Mouse (Mus musculus): ENCODE results near the gene Lysmd4. TPM values are rescaled to one million over a fixed set of nuclear protein-coding genes. Genes with fewer than 3 reads are reported as not detected.

Gene Lysmd4
- total and polyA plus RNA-seq, 3 experiments = 5.2 to 7.9 TPM; not detected in 1

DNA sequence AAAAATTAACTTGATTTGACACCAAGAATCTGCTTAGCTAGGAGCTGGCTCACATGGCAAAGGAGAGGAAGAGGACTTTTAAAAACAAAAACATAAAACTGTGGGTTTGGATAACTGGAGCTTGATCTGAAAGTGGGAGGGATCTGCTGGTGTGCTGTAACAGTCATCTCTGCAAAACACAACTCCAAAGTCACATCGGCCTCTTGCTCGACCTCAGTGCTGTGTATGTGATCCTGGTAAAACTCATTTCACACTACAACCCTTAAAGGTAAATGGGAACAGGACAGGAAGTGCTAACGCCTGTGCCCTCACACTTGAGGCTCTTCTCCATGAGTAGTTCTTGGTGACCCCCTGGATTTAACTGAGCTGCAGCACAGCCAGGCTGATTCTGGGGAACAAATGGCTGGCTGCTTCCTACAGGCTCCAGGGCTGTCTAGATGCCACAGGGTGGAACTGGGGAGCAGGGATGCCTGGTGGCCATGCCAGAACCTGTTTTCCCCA, 8.3 kb downstream of the Lysmd4 start:
- Histone ChIP-seq H3K9ac (ENCODE audit: control insufficient read depth, low read depth, low read length, poor library complexity, severe bottlenecking) (no peak overlapping the region), H3K27me3 (ENCODE audit: control insufficient read depth in 1 of 2, insufficient read depth in 2 of 2, low read length in 2 of 2) (no peaks in the 10 kb centered on the region), H3K4me1 (ENCODE audit: control insufficient read depth in 1 of 2, insufficient read depth in 2 of 2, low read length in 2 of 2) (no peaks in the 10 kb centered on the region), H3K27ac (ENCODE audit: control insufficient read depth, low read depth, low read length) (no peak overlapping the region), H3K4me3 (ENCODE audit: control insufficient read depth in 1 of 2, insufficient read depth in 1 of 2, low read depth in 2 of 2, low read length in 2 of 2) (no peak overlapping the region), H3K36me3 (ENCODE audit: control insufficient read depth in 1 of 2, insufficient read depth in 2 of 2, low read length in 2 of 2) (no peaks in the 10 kb centered on the region), H3K9me3 (replicated peaks; ENCODE audit: insufficient read depth, low read length) (no peaks in the 10 kb centered on the region), H3K79me2 (ENCODE audit: control insufficient read depth, insufficient read depth, low read length, poor library complexity) (no peaks in the 10 kb centered on the region)
- TF ChIP-seq UBTF (IDR thresholded peaks at IDR 0.05; ENCODE audit: borderline replicate concordance, insufficient read depth, low read depth, low read length) (no peak), RCOR1 (IDR thresholded peaks at IDR 0.05; ENCODE audit: low read depth, low read length) (no peak), MAFK (IDR thresholded peaks at IDR 0.05; ENCODE audit: borderline replicate concordance, low read depth, low read length) (no peak), ELF1 (IDR thresholded peaks at IDR 0.05; ENCODE audit: low read depth, low read length) (no peak), SIN3A (IDR thresholded peaks at IDR 0.05; ENCODE audit: low read length) (no peak), ZMIZ1 (IDR thresholded peaks at IDR 0.05; ENCODE audit: low read depth, low read length) (no peak), MAX (IDR thresholded peaks at IDR 0.05; ENCODE audit: low read length) (no peak), HCFC1 (IDR thresholded peaks at IDR 0.05; ENCODE audit: low read depth, low read length) (no peak), NELFE (IDR thresholded peaks at IDR 0.05; ENCODE audit: low read depth, low read length) (no peak), TAL1 (IDR thresholded peaks at IDR 0.05; ENCODE audit: low read length) (no peak)
- no peak for DNase-seq (ENCODE audit: low read depth, low spot score)

GRCm38 (mm10) chr7:67232504-67232903, 10.2 kb downstream of the Lysmd4 start:
- TF ChIP-seq KAT2A (conservative IDR thresholded peaks at IDR 0.05; ENCODE audit: low read depth, low read length) (no peak), ZMIZ1 (IDR thresholded peaks at IDR 0.05; ENCODE audit: low read depth, low read length) (no peak), TAL1 (IDR thresholded peaks at IDR 0.05; ENCODE audit: low read length) (no peak), E2F4 (IDR thresholded peaks at IDR 0.05; ENCODE audit: borderline replicate concordance, low read depth, low read length) (no peak), HCFC1 (IDR thresholded peaks at IDR 0.05; ENCODE audit: low read depth, low read length) (no peak), RCOR1 (IDR thresholded peaks at IDR 0.05; ENCODE audit: low read depth, low read length) (no peak), ZNF384 (IDR thresholded peaks at IDR 0.05; ENCODE audit: low read depth, low read length) (no peak), JUND (IDR thresholded peaks at IDR 0.05; ENCODE audit: low read depth, low read length) (no peak), SIN3A (IDR thresholded peaks at IDR 0.05; ENCODE audit: low read length) (no peak), MEF2A (IDR thresholded peaks at IDR 0.05; ENCODE audit: extremely low read depth, insufficient replicate concordance, low read depth, low read length, poor library complexity, severe bottlenecking) (no peak), ELF1 (IDR thresholded peaks at IDR 0.05; ENCODE audit: low read depth, low read length) (no peak)
- H3K9me3 ChIP-seq (replicated peaks; ENCODE audit: insufficient read depth, low read length) = no peaks in the 10 kb centered on the region
- 0 out of 4 replicates have a peak, but pooled peaks cover 0 to 2% of the 10 kb centered on the region in 2 experiments for H3K36me3 ChIP-seq (ENCODE audit: control insufficient read depth in 1 of 2, insufficient read depth in 2 of 2, low read length in 2 of 2)
- H3K9ac ChIP-seq (ENCODE audit: control insufficient read depth, low read depth, low read length, poor library complexity, severe bottlenecking) = no peak overlapping the region
- no peak overlapping the region for H3K4me3 ChIP-seq (ENCODE audit: control insufficient read depth in 1 of 2, insufficient read depth in 1 of 2, low read depth in 2 of 2, low read length in 2 of 2)
- H3K27me3 ChIP-seq (ENCODE audit: control insufficient read depth in 1 of 2, insufficient read depth in 2 of 2, low read length in 2 of 2) = no peaks in the 10 kb centered on the region
- H3K4me1 ChIP-seq (ENCODE audit: control insufficient read depth in 1 of 2, insufficient read depth in 2 of 2, low read length in 2 of 2) = no peaks in the 10 kb centered on the region
- H3K27ac ChIP-seq (ENCODE audit: control insufficient read depth, low read depth, low read length) = no peak overlapping the region
- no peaks in the 10 kb centered on the region for H3K79me2 ChIP-seq (ENCODE audit: control insufficient read depth, insufficient read depth, low read length, poor library complexity)
- no peak for DNase-seq (ENCODE audit: low read depth, low spot score)
